Comparison of ENCODE assay signal across 10 mouse cellular contexts in genomic region chr10:101681437-101681912, GRCm38 (mm10). TPM values are rescaled to one million over a fixed set of nuclear protein-coding genes. Genes with fewer than 3 reads are reported as not detected.
DNase-seq lines count a peak whose midpoint lies in the region; ATAC-seq and TF ChIP-seq lines count a peak whose summit lies in the region.
"Had no signal": no experiment of that assay in that cellular context is flagged by ENCODE, and none has a peak within 500 bp of the region (broad histone marks: within the 10 kb centered on the region; RNA-seq: fewer than 3 reads in every experiment).

Gene Mgat4c, plus strand, starts transcription at chr10:101681487.

- peak; percentile 52 for TF ChIP-seq CTCF in forebrain, postnatal 0 days (IDR thresholded peaks at IDR 0.05; ENCODE audit: low read depth)
- TF ChIP-seq CTCF in olfactory bulb, adult 2 months (IDR thresholded peaks at IDR 0.05; ENCODE audit: insufficient read depth, low read depth, low read length), result no peak

- H3K36me3 ChIP-seq in forebrain, postnatal 0 days (ENCODE audit: insufficient read depth), result no peaks in the 10 kb centered on the region

- TF ChIP-seq POLR2A in olfactory bulb, adult 2 months (IDR thresholded peaks at IDR 0.05; ENCODE audit: insufficient read depth, low read depth, low read length), result no peak

- ATAC-seq in forebrain, postnatal 0 days, result peak; percentile 97

- H3K27ac ChIP-seq in forebrain, postnatal 0 days (ENCODE audit: low read depth, low read length), result peak within 1 kb of the TSS; percentile 70
- peak within 1 kb of the TSS; percentile 78 for H3K27ac ChIP-seq in olfactory bulb, adult 2 months (ENCODE audit: insufficient read depth, low read depth, low read length)
- H3K27ac ChIP-seq: liver, embryonic 14.5 days had no signal

- H3K4me1 ChIP-seq in forebrain, postnatal 0 days (ENCODE audit: insufficient read depth), result no peaks in the 10 kb centered on the region
- no peaks in the 10 kb centered on the region for H3K4me1 ChIP-seq in olfactory bulb, adult 2 months (ENCODE audit: control insufficient read depth, insufficient read depth, low read length)

- H3K9ac ChIP-seq in forebrain, postnatal 0 days, result peak within 1 kb of the TSS; percentile 42
- H3K9ac ChIP-seq: liver, embryonic 14.5 days had no signal

- H3K27me3 ChIP-seq in forebrain, postnatal 0 days (ENCODE audit: insufficient read depth, low read length), result no peaks in the 10 kb centered on the region

- intact Hi-C loops in gastrocnemius, postnatal 36 days (cut with DNase I), result no loop called here

- no peaks in the 10 kb centered on the region for H3K9me3 ChIP-seq in forebrain, postnatal 0 days (ENCODE audit: low read length)

- 19% methylated on average over 6 of the region's 6 CpGs for WGBS in forebrain, postnatal 0 days
- WGBS in olfactory bulb, adult 2 months, result 14% methylated on average over 6 of the region's 6 CpGs

- H3K4me3 ChIP-seq in forebrain, postnatal 0 days (ENCODE audit: low read depth, low read length), result peak within 1 kb of the TSS; percentile 36
- peak within 1 kb of the TSS; percentile 37 for H3K4me3 ChIP-seq in olfactory bulb, adult 2 months (ENCODE audit: insufficient read depth, low read depth, low read length)

- H3K4me2 ChIP-seq in forebrain, postnatal 0 days (ENCODE audit: low read depth), result peak within 1 kb of the TSS; percentile 31

- peak; percentile 8 for DNase-seq in embryo, embryonic 11 days
- no peak for DNase-seq in embryo, embryonic 9.5 days (ENCODE audit: extremely low spot score)
- peak; percentile 83 for DNase-seq in forebrain, postnatal 0 days
- peak; percentile 23 to 33 for DNase-seq in layer of hippocampus, postnatal 10 days (ENCODE audit: low spot score in 2 of 2)
- DNase-seq in c-Kit-positive CD71-positive TER-119-positive erythroid progenitor cells, embryonic 14.5 days (ENCODE audit: low spot score), result no peak
- no peak for DNase-seq in kidney, postnatal 25 days
- DNase-seq in gastrocnemius, postnatal 36 days, result no peak

RNA-seq across cellular contexts. Expression of gene Mgat4c, which starts in this region (rescaled TPM):
- total RNA-seq in forebrain, postnatal 0 days (2014; rRNA removed), result 37.1 and 45.6 TPM in 2 replicates
- polyA plus RNA-seq in forebrain, postnatal 0 days (2015; fragmentation: Nextera tagmentation; extraction: Ambion mirVana), result 26.0 and 46.7 TPM in 2 replicates
- 10 to 100 TPM; 38.0 to 39.8 TPM for total RNA-seq in layer of hippocampus, postnatal 10 days (2021)
- not detected in 2 replicates for polyA plus RNA-seq in olfactory bulb, adult 2 months (2012; ENCODE audit: insufficient read depth, insufficient read length, low replicate concordance, missing spikeins)
- total RNA-seq in gastrocnemius, postnatal 36 days (2021), result not detected
- polyA plus RNA-seq: heart, embryonic 14.5 days; liver, embryonic 14.5 days had no signal

Comparison
In these comparisons a context has a peak if more than half of its experiments do, and no peak if none do; other contexts are left out.
1. RNA of gene Mgat4c (total RNA-seq): 37.1 to 45.6 TPM in forebrain, postnatal 0 days and 38.0 to 39.8 TPM in layer of hippocampus, postnatal 10 days; not detected in gastrocnemius, postnatal 36 days; every median in the first group is over 10 times any median in the second.
2. RNA of gene Mgat4c (polyA plus RNA-seq): 26.0 to 46.7 TPM in forebrain, postnatal 0 days; not detected in olfactory bulb, adult 2 months; every median in the first group is over 10 times any median in the second.
3. DNase-seq: peak in embryo, embryonic 11 days (single experiment), forebrain, postnatal 0 days (single experiment) and layer of hippocampus, postnatal 10 days (2 of 2); none in embryo, embryonic 9.5 days (single experiment), c-Kit-positive CD71-positive TER-119-positive erythroid progenitor cells, embryonic 14.5 days (single experiment), kidney, postnatal 25 days (0 of 2) and gastrocnemius, postnatal 36 days (0 of 2).